Mouse (Mus musculus) heart, postnatal 0 days (tissue): ENCODE measurements at regions not wholly inside any gene's neighbourhood (a gene's known extent, or its start where the extent isn't known, plus 50 kb on each side); places are given as distances from the start of the nearest gene placed in this dataset.

Experiments used
- CTCF ChIP-seq: IDR thresholded peaks from 2 replicates; pipeline ENCODE4 v1.5.1; 2016; ENCODE audit warnings: antibody characterized with exemption, control low read depth, low read depth
- EP300 ChIP-seq: IDR thresholded peaks from 2 replicates; pipeline ENCODE4 v1.6.1; 2016; ENCODE audit warnings: antibody characterized with exemption, low read depth

GRCm38 (mm10) chr12:50111246-50112044 is 537.5 kb downstream of the Prkd1 start:
- TF ChIP-seq EP300 (no peak), CTCF (no peak)
